Mouse (Mus musculus) adrenal gland, adult 2 months (tissue): ENCODE measurements at regions not wholly inside any gene's neighbourhood (a gene's known extent, or its start where the extent isn't known, plus 50 kb on each side); places are given as distances from the start of the nearest gene placed in this dataset.

Experiments
- DNase-seq: peaks from one replicate; pipeline ENCODE4 v3.0.0; 2021

GRCm38 (mm10) chr10:117527979-117528378, 101.3 kb upstream of the Cpm start:
- no peak for DNase-seq

GRCm38 (mm10) chr10:117527243-117527642, 102.1 kb upstream of the Cpm start:
- DNase-seq = no peak

- DNase-seq = no peak
Observed at GRCm38 (mm10) chr10:117526834-117527188, 102.5 kb upstream of the Cpm start.

- no peak for DNase-seq
Observed at GRCm38 (mm10) chr10:117526008-117526833, 103.1 kb upstream of the Cpm start.

GRCm38 (mm10) chr10:117525608-117526007, 103.7 kb upstream of the Cpm start:
- DNase-seq = no peak

GRCm38 (mm10) chr10:117524926-117525565, 104.3 kb upstream of the Cpm start:
- no peak for DNase-seq

GRCm38 (mm10) chr10:117524101-117524500, 105.2 kb upstream of the Cpm start:
- no peak for DNase-seq

- DNase-seq = no peak
Observed at GRCm38 (mm10) chr10:117522906-117523829, 106.1 kb upstream of the Cpm start.

- no peak for DNase-seq
Observed at GRCm38 (mm10) chr10:117522373-117522772, 106.9 kb upstream of the Cpm start.

GRCm38 (mm10) chr10:117521315-117522270, 107.7 kb upstream of the Cpm start:
- DNase-seq = no peak

- DNase-seq = no peak
Observed at GRCm38 (mm10) chr10:117520536-117521314, 108.6 kb upstream of the Cpm start.

GRCm38 (mm10) chr10:117519670-117520535, 109.4 kb upstream of the Cpm start:
- DNase-seq = no peak

- no peak for DNase-seq
Observed at GRCm38 (mm10) chr10:117518793-117519669, 110.3 kb upstream of the Cpm start.

GRCm38 (mm10) chr10:117517800-117518770, 111.2 kb upstream of the Cpm start:
- no peak for DNase-seq

GRCm38 (mm10) chr10:117517071-117517714, 112.1 kb upstream of the Cpm start:
- DNase-seq = no peak

- no peak for DNase-seq
Observed at GRCm38 (mm10) chr10:117516510-117516909, 112.8 kb upstream of the Cpm start.
